Mouse (Mus musculus) heart, postnatal 36 days (tissue): Measurements from ENCODE around the gene Gstm3. TPM values are rescaled to one million over a fixed set of nuclear protein-coding genes. Genes with fewer than 3 reads are reported as not detected.
"Not testable (repeated sequence)": the region's sequence is repeated elsewhere in the genome, so short reads cannot be mapped to it uniquely, and the experiment has no call there.

Source experiments
- DNase-seq, 2 experiments: peaks; one replicate each; pipeline ENCODE4 v3.0.0; 2021 to 2022
- intact Hi-C: fragments of 180-260 bp; cut with DNase I; formaldehyde crosslinking; loops from one replicate; pipeline ENCODE4 v1.15.1; 2025
- total RNA-seq, 2 experiments: library from RNA; stranded (reverse); gene quantifications; 2 replicates each; pipeline ENCODE4 v1.2.3; 2021

The Gstm3 gene
- total RNA-seq, result not detected

DNA sequence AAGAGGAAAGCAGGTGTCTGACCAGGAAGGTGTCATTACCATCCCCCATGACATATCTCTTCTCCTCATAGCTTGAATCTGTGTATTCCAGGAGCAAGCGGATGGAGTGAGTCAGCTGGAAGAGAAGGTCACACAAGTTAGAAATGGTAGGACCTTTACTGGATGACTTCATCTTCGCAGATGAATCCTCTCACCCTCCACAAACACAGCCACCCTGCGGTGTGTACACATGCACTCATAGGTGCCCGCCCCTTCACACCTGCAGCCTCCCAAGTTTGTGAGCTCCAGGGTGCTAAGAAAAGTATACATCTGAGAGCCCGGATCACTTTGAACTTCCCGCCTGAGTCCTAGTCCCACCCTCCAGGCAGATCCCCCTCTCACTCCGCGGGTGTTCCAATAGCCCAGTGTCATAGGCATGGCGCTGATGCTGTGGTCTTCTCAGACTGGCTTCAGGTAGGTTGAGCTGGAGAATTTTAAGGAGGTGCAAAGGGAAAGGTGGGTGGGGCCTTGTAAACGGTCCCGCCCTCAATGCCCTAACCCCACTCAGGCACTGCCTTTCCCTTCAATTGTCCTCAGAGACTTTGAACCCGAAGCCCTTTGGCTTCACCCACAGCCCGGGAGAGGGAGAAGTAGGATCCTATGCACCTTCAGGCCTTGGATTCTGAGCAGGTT is at the start of gene Gstm3:
Gene Gstm3 (minus strand): TSS at position 560 of the 672 bp plus-strand sequence.
- intact Hi-C loops, result no loop called here
- DNase-seq, result no peak

DNA sequence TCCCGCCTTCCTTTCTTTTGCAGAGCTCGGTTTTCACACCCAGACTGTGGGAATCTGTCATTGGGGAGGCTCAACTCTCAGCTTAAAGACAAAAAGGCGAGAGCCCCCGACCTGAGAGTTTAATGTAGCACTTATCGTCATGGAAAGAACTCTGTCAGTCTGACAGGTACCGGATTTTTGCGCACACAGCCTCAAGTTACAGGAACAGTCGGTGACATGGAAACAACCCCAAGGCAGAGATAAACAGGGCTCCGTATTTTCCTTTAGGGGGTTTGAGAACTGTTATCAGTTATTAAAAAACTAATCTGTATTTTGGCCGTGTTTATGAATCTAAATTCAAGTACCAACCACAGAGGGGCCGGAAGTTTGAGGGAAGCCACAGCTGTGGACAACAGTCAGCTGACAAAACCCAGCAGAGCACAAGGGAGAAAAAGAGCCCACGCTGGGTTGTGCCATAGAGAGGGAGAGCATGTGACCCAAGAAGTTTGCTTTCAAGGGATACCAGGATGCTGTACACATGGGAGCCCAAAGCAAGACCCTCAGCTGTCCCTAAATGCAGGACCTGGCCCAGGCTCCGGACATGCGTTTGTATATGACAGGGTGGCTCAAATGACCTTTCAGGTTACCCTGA is 49.2 kb upstream of the Gstm3 start:
- peak in 1 of 2 experiments; percentile 34 for DNase-seq
- intact Hi-C loops, result loop anchor here (1.0 to 2.0 kb wide), 5 partner anchors 26 to 151 kb away; partner anchors contain the start of gene Gstm4

DNA sequence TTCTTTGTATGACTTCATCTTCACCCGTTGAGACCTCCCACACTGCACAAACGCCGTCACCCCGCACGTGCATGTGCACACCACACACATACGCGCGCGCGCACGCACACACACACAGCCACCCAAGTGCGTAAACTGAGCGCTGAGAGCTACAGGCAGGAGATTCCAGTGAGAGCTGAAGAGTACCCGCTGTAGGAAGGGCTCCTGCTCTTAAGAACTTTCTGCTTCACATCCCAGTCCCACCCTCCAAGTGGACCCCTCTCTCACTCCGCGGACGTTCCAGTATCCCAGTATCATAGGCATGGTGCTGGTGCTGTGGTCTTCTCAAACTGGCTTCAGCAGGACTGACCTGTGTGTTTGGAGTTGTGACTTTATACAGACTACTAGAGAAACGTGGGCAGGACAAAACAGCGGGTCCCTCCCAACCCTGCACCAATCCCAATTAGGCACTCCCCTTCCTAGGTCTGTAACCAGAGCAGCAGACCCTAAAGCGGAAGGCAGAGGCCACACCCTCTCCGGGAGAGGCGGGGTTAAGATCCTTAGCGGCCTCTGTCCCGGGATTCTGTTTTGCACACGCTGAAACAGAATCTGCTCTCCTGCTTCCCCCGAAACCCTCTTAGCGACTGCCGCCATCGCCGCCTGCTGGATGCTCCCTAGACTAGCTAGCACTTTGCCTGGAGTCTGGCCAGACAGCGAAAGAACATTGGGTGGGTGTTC is 48.5 kb upstream of the Gstm3 start, which contains the start of gene Gstm1:
Gene Gstm1 (minus strand): TSS at position 501 of the 717 bp plus-strand sequence.
- intact Hi-C loops, result loop anchor here (1.0 to 2.0 kb wide), 5 partner anchors 27 to 150 kb away; partner anchors contain the start of gene Gstm4
- DNase-seq, result peak; percentile 94

DNA sequence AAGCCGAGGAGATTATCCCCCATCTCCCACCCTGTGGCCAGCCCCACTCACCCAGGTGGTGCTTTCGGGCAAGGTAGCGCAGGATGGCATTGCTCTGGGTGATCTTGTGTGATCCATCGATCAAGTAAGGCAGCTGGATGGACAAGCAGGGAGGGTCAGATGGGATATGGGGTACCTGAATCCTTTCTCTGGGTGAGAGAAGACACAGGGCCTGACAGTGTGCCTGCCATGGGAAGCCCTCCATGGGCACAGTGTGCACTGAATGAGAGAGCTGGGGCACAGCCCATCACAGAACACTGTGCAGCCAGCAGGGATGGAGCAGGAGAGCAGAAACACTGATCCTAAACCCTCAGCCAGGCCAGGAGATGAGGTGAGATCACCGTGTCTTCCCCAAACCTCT is 47.4 kb upstream of the Gstm3 start:
- DNase-seq, intact Hi-C loops: not testable (repeated sequence)

DNA sequence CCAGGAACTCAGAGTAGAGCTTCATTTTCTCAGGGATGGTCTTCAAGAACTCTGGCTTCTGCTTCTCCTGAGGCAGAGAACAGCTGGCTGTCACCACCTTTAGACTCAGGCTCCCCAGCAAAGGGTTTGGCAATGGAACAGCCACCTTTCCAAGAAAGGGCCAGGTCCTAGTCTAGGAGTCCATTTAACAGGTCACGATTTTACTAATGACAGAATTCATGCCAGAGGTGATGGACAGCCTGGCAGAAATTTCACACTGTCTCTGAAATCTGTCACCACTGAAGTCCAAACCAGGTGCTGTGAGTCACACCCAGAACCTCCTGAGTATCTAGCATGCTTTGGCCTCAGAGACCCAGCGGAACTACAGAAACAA is 45.9 kb upstream of the Gstm3 start:
- intact Hi-C loops, result no loop called here
- DNase-seq, result no peak

DNA sequence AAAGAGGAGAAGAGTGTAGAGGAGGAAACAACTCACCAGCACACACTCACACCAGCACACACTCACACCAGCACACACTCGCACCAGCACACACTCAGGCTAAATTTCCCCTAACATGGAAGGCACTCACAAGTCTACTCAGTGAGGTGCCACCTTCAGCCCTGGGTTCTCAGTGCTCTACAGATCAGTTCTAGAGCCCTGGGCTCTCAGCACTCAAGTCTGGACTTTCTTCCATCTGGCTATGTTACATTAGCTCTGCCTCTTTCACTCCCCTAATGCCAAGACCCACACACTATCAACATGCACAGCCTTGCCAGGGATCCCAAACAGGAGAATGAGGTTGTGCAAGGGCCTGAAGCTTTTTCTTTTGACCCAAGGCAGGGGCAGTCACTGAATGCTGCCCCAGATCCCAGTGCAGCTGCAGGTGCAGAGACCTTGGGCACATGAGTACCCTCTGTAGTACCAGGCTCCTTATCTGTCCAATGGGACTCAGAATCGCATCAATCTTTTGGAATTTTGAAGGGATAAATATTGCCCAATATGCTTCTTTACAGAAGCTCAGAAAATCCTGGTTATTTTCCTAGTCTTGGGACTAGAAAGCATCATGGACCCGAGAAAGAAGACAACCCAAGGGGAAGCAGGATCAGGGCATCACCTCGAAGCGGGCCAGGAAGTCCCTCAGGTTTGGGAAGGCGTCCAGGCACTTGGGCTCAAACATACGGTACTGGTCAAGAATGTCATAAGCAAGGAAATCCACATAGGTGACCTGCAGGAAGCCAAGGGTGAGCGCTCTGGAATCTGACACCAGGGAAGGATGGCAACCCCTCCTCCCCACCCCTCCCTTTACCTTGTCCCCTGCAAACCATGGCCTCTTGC is 45.3 kb upstream of the Gstm3 start:
- peak in 1 of 2 experiments; percentile 29 for DNase-seq

DNA sequence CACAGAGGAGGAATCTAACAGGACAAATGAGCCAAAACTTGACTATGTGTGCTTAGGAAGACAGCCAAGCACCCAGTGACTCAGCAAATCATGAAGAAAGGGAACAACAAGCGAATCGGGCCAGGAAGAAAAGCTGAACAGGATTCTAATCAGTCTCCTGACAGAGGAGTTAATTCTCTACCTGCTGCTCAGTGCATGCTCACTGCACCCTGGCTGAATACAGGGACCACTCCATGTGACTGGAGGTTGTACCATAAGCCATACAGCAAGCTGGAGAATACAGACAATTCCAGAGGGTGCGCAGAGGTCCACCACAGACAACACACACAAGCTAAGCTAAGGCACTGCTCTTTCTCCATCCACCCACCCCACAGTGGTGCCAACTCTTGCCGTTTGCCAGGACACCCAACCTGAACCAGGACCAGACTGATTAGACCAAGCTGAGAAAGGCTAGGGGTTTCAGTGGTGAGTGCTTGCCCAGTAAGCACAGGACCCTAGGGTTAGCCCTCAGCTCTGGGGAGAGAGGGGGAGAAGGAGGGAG is 44.3 kb upstream of the Gstm3 start:
- intact Hi-C loops, result no loop called here
- peak; percentile 67 to 75 for DNase-seq

More for the DNA sequence above, 45.3 kb upstream of the Gstm3 start:
- intact Hi-C loops, result no loop called here

DNA sequence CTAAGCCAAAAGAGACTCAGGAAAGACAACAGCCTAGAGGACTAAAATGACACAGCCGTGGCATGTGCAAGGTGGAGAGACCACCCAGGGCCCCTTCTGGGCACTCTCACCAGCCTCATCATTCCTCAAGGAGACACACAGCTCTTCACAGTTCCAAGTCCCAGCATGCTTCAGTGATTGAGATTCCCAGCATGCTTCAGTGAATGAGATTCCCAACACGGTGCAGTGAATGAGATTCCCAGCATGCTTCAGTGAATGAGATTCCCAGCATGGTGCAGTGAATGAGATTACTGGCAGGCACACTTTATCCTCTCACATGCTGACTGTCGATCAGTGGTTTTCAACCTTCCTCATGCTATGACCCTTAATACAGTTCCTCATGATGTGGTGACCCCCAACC is 42.5 kb upstream of the Gstm3 start:
- no peak for DNase-seq
- intact Hi-C loops, result no loop called here

DNA sequence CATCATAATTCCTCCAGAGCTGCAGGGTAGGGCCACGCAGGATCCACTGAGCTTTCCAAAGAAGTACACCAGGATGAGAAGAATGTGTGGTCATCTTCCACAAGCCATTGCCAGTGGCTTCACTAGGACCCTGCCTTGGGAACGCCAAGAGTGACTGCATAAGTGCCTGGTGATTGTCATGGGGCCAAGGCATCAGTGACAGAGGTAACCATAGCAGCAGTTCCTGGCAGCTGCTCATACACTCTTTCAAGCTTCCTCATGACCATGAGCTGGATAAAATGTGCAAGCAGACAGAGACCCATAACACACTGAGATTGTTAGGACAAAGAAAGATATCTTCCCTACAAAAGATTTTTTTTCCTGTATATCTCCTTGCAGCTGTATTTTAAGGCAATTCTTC is 41.2 kb upstream of the Gstm3 start:
- intact Hi-C loops, result no loop called here
- DNase-seq, result peak; percentile 41 to 52

DNA sequence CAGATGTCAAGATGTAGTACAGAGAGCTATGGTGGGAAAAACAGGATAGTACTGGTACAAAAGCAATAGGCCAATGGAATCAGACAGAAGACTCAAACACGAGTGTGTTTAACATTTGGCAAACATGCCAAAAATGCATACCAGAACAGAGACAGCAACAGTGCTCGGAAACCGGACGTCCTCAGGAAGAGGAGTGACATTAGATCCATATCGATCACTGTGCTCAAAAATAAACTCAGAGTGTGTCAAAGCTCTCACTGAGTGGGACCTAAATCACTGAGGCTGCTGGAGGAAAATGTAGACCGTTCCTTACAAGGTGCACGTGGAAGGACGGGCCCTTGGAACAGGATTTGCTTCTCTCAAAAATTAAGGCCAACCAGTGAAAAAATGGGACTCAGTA is 32.9 kb upstream of the Gstm3 start:
- no peak for DNase-seq
- intact Hi-C loops, result no loop called here

DNA sequence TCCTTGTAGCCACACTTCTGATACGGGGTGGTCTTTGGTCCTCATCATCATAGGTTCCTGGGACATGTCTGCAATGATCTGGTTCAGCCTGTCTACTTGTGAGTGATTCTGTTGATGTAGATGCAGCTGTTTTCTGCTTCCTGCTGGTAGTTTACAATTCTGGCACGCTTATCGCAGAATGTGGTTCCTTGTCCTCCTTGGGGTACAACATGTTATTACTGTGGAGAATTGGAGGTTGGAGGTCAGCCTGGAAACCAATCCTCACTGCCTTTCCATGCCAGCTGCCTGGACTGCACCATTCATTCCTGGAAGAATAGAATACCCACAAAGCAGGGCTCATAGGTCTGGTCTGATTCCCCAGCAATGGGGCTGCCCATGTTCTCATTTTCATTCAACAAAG is 30.4 kb upstream of the Gstm3 start:
- no peak for DNase-seq
- intact Hi-C loops, result no loop called here

DNA sequence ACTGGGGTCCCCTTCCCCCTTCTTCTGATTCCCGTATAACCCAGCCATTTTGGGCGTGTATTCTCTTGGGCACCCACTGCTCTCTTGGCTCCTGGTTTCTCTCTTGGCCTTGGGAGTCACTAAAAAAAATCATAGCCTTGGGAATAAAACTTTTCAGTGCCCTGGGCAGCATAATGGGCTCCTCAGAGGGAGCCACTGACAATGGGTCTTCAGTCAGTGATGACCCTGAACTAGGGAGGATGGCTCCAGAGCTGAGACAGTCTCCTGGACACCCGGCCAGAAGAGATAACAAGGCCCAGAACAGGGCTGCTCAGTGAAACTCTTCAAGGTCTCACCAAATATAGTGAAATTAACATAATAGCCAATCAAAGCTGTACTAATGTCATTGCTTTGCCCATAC is 29.5 kb upstream of the Gstm3 start:
- DNase-seq, result no peak
- intact Hi-C loops, result no loop called here

DNA sequence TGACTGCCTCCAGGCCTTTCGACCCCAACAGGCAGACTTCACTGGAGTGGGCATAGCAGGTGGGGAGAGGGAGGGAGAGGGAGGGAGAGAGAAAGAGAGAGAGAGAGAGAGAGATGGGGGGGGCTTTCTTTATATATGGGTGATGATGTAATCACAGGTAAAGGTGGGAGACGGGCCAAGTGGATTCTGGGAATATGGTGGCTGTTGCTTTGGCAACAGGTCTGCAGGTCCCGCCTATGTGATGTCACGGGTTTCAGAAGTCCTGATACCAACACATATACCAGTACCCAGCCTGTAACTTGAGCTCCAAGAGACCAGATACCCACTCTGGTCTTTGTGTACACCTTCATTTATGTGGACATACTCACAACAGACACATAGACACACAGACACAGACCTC is 27.5 kb upstream of the Gstm3 start:
- DNase-seq, result no peak
- intact Hi-C loops, result no loop called here

DNA sequence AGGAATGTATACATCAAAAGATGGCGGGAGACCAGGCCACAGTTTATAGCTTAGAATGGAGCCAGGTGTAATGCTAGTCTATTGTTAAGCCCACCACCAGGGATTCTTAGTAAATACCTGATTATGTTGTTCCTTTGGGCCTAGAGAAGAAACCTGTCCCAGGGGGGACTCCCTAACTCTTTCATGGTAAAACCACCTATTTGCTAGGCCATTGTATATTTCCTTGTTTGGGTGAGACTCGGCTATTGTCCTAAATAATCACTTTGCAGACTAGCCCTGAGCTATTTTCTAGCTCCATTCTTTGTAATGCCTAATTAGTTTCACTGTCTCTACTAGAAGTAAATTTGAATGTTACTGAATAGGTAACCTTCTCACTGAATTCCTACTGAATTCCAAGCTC is 26.9 kb upstream of the Gstm3 start:
- intact Hi-C loops, DNase-seq: not testable (repeated sequence)

DNA sequence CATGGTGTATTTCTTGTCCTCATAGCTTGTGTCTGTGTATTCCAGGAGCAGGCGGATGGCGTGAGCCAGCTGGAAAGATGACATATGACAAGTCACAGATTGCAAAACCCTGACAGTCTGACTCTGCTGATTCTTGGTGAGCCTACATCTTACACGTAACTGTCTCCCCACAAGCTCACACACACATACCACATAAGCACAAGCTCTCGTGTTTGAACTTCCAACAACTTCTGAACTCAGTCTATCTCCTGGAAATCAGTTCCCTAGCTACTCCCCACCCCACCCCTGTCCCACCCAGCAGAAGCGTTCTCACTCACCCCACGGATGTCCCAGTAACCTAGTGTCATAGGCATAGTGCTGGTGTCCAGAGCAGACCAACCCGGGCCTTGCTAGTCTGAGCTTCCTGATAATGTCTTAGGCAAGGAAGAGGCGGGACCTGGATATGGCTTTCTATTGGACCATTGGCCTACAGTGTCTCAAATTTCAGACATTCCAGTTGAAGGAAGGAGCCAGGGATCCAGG is 17.0 kb upstream of the Gstm3 start, which contains the start of gene Gstm2:
Gene Gstm2 (minus strand): TSS at position 413 of the 522 bp plus-strand sequence.
- intact Hi-C loops, result no loop called here
- peak; percentile 53 to 67 for DNase-seq

DNA sequence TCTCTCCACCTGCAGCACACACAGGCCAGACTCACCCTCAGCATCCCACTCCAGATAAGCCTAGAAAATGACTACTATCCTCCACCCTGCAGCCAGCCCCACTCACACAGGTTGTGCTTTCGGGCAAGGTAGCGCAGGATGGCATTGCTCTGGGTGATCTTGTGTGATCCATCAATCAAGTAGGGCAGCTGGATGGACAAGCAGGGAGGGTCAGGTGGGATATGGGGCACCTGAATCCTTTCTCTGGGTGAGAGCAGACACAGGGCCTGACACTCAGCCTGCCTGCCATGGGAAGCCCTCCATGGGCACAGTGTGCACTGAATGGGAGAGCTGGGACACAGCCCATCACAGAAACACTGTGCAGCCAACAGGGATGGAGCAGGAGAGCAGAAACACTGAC is 16.1 kb upstream of the Gstm3 start:
- intact Hi-C loops, result not testable (repeated sequence)

DNA sequence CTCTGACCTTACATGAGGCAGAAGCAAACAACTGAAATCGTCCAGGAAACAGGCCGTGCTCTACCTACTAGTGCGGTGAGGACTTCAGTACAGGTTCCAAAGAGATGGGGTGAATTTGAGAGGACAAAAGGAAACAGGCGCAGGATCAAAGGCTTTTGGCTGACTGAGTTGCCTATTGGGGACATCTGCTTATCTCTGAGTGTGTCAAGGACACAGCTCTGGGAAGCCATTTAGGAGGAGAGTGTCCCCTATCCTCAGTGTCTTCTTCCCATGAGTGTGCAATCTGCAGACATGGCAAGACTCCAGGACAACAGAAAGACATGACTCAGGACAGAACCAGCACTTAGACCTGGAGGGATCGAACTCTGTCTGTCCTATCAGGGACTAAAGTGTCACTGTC is 15.4 kb upstream of the Gstm3 start:
- no peak for DNase-seq

More for the DNA sequence above, 16.1 kb upstream of the Gstm3 start:
- not testable (repeated sequence) for DNase-seq

DNA sequence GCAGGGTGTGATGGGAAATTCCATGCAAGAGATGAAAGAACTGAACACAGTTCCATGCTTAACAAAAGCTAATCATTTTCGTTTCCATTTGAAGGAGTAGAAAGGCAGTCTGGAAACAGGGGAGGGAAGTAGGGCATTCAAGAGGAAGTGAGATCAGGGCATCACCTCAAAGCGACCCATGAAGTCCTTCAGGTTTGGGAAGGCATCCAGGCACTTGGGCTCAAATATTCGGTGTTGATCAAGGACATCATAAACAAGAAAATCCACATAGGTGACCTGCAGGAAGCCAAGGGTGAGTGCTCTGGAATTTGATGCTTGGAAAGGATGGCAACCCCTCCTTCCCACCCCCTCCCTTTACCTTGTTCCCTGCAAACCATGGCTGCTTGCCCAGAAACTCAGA is 14.7 kb upstream of the Gstm3 start:
- intact Hi-C loops, result no loop called here
- no peak for DNase-seq

More for the DNA sequence above, 15.4 kb upstream of the Gstm3 start:
- intact Hi-C loops, result no loop called here

DNA sequence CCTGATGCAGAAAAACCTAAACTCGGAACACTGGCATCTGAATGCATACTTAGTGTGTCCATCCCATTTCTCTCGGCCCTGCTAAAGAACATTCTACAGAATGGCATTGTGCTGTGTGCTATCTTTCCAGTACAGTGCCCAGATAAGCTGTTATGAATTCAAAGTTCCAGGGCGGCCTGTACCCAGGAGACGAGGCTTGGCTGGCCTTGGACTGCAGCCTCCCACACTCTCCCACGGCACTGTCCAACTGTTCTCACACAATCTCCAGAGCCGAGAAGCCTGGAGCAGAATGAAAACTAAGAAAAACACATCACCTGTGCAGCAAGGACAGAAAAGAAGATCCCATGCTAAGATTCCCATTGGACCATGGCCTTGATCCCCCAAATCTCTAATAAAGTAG is 13.6 kb upstream of the Gstm3 start:
- intact Hi-C loops, result no loop called here
- DNase-seq, result no peak

DNA sequence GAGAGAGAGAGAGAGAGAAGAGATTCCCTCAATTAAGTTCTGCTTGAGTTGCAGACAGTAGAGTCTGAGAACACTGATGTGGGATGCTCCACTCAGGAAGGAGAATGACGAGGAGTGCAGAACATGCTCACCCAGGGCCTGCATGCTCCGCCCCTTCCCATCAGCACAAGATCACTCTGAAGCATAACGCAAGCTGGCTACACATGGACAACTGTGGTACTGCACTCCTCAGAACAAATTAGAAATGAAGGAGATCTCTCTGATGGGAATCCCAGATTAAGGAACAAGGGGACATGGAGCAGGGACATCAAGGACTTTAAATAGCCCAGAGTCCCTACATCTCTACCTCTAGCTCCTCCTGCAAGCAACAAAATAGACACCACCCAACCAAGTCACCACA is 12.2 kb upstream of the Gstm3 start:
- intact Hi-C loops, result no loop called here
- DNase-seq, result no peak
